20 mouse cellular contexts compared by ENCODE assay signal in the genomic region with DNA sequence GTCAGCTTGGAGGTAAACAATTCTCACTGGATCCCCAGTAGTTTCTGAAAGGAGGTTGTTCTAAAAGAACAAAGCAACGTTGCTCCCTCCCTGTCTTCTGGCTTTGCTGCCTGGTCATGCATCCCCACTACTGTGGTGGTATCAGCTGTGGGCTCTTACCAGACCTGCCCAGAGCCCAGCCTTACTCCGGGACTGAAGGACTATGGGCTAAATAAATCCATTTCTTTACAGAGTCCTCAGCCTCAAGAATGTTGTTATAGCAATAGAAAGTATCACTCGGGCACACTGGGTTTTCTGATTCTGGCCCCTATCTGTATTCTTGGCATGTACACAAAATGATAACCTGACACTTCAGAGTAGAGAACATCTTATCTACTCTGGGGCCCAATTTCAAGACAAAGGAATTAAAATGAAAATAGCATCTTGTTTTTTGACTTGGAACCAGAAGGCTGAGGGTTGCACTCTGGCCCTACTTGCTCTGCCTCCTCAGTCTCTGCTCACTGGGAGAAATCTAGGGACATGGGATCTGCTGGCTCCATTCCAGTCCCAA. TPM values are rescaled to one million over a fixed set of nuclear protein-coding genes. Genes with fewer than 3 reads are reported as not detected.
DNase-seq lines count a peak whose midpoint lies in the region; ATAC-seq and TF ChIP-seq lines count a peak whose summit lies in the region.
"Had no signal": no experiment of that assay in that cellular context is flagged by ENCODE, and none has a peak within 500 bp of the region (broad histone marks: within the 10 kb centered on the region; RNA-seq: fewer than 3 reads in every experiment).

No protein-coding gene starts in this region.

- TF ChIP-seq POLR2A in heart, adult 2 months (IDR thresholded peaks at IDR 0.05; ENCODE audit: insufficient read depth, low read depth, low read length): no peak

- H3K4me2 ChIP-seq in liver, embryonic 16.5 days (ENCODE audit: low read depth, low read length): peak overlapping the region; percentile 46
- H3K4me2 ChIP-seq: forebrain, embryonic 15.5 days; hindbrain, embryonic 15.5 days; limb, embryonic 13.5 days; midbrain, embryonic 13.5 days had no signal

- H3K36me3 ChIP-seq in heart, adult 2 months (ENCODE audit: control insufficient read depth, insufficient read depth, low read length): peaks cover 5% of the 10 kb centered on the region
- H3K36me3 ChIP-seq in liver, embryonic 16.5 days (ENCODE audit: control insufficient read depth, insufficient read depth): no peaks in the 10 kb centered on the region; the same call in 1 of the 2 replicates
- H3K36me3 ChIP-seq: hindbrain, embryonic 15.5 days had no signal

- no peaks in the 10 kb centered on the region for H3K9me3 ChIP-seq in liver, embryonic 16.5 days (replicated peaks; ENCODE audit: control insufficient read depth, low read length)
- H3K9me3 ChIP-seq: forebrain, embryonic 15.5 days; hindbrain, embryonic 15.5 days; limb, embryonic 13.5 days; midbrain, embryonic 13.5 days had no signal

- H3K4me3 ChIP-seq in heart, adult 2 months: no peak overlapping the region
- no peak overlapping the region for H3K4me3 ChIP-seq in layer of hippocampus, adult 2 months
- H3K4me3 ChIP-seq in liver, embryonic 16.5 days (ENCODE audit: low read depth, low read length): no peak overlapping the region
- H3K4me3 ChIP-seq: forebrain, embryonic 15.5 days; hindbrain, embryonic 15.5 days; limb, embryonic 13.5 days; midbrain, embryonic 13.5 days had no signal

- WGBS in heart, adult 2 months: 30% methylated on average over 3 of the region's 3 CpGs
- WGBS in liver, embryonic 16.5 days (ENCODE audit: insufficient replicate concordance): 19% methylated on average over 3 of the region's 3 CpGs

- no peak for TF ChIP-seq EP300 in heart, adult 2 months (IDR thresholded peaks at IDR 0.05; ENCODE audit: insufficient read depth, low read depth, low read length)

- H3K4me1 ChIP-seq in heart, adult 2 months (ENCODE audit: control insufficient read depth, insufficient read depth, low read length): peaks cover 5% of the 10 kb centered on the region
- peaks cover 27% of the 10 kb centered on the region for H3K4me1 ChIP-seq in liver, embryonic 16.5 days (ENCODE audit: control insufficient read depth, low read depth, low read length)

- no peak overlapping the region for H3K9ac ChIP-seq in heart, adult 2 months (ENCODE audit: low read depth, low read length)
- H3K9ac ChIP-seq in liver, embryonic 16.5 days (ENCODE audit: low read depth, low read length): 0 out of 2 replicates have a peak overlapping the region, but pooled peaks have one; percentile 18
- H3K9ac ChIP-seq: forebrain, embryonic 15.5 days; hindbrain, embryonic 15.5 days; limb, embryonic 13.5 days; midbrain, embryonic 13.5 days had no signal

- intact Hi-C loops in heart, adult 2 months (cut with DNase I): no loop called here

- no peak overlapping the region for H3K27ac ChIP-seq in heart, adult 2 months
- peak overlapping the region; percentile 89 for H3K27ac ChIP-seq in layer of hippocampus, adult 2 months
- H3K27ac ChIP-seq in liver, embryonic 16.5 days (ENCODE audit: low read length): peak overlapping the region; percentile 66
- H3K27ac ChIP-seq: forebrain, embryonic 15.5 days; hindbrain, embryonic 15.5 days; kidney, postnatal 0 days; limb, embryonic 13.5 days; midbrain, embryonic 13.5 days had no signal

- TF ChIP-seq CTCF in heart, adult 2 months (IDR thresholded peaks at IDR 0.05): no peak
- no peak for TF ChIP-seq CTCF in layer of hippocampus, adult 2 months (conservative IDR thresholded peaks at IDR 0.05)

- peak; percentile 75 for ATAC-seq in liver, embryonic 16.5 days (ENCODE audit: low read depth)
- ATAC-seq: forebrain, embryonic 15.5 days; intestine, embryonic 16.5 days; midbrain, embryonic 13.5 days had no signal

- no peaks in the 10 kb centered on the region for H3K27me3 ChIP-seq in heart, adult 2 months (ENCODE audit: control insufficient read depth, insufficient read depth, low read length)
- no peaks in the 10 kb centered on the region for H3K27me3 ChIP-seq in liver, embryonic 16.5 days (ENCODE audit: control insufficient read depth, insufficient read depth, low read depth, low read length)
- H3K27me3 ChIP-seq: CH12.LX; forebrain, embryonic 15.5 days; hindbrain, embryonic 15.5 days; limb, embryonic 13.5 days; midbrain, embryonic 13.5 days had no signal

- H3K79me2 ChIP-seq in heart, adult 2 months (replicated peaks; ENCODE audit: control insufficient read depth, insufficient read depth, low read length): no peaks in the 10 kb centered on the region; the same call in 1 of the 2 replicates

- peak; percentile 85 for DNase-seq in heart, adult 11 months
- DNase-seq in heart, adult 2 months: no peak
- DNase-seq in layer of hippocampus, adult 2 months (ENCODE audit: low spot score in 2 of 2): no peak
- DNase-seq in layer of hippocampus, adult 8-10 months (ENCODE audit: low spot score in 2 of 2): no peak
- peak; percentile 62 for DNase-seq in c-Kit-positive CD71-positive TER-119-negative erythroid progenitor cells, embryonic 14.5 days (ENCODE audit: low read depth)
- DNase-seq in ovary, postnatal 10 days (ENCODE audit: low spot score): no peak
- no peak for DNase-seq in kidney, adult 9 months
- DNase-seq: adrenal gland, adult 2 months; cerebellum, postnatal 10 days; layer of hippocampus, adult 9-11 months; lung, postnatal 14 days; thymus, postnatal 4 days had no signal

RNA-seq across cellular contexts. Expression of gene Zeb2, which starts 39.2 kb away (rescaled TPM):
- 10 to 100 TPM; 46.7 to 50.0 TPM for total RNA-seq in heart, adult 2 months (2021)
- 16.5 and 34.3 TPM in 2 replicates for polyA plus RNA-seq in heart, adult 2 months (2012; rRNA removed)
- 100 to 1,000 TPM; 430 to 443 TPM for total RNA-seq in layer of hippocampus, adult 2 months (2021)
- total RNA-seq in layer of hippocampus, adult 8-10 months (2022): 100 to 1,000 TPM; 346 to 374 (median 360) TPM
- 12.1 and 12.5 TPM in 2 replicates for polyA plus RNA-seq in liver, embryonic 16.5 days (2015; fragmentation: Nextera tagmentation; extraction: Ambion mirVana)

Comparison
In these comparisons a context has a peak if more than half of its experiments do, and no peak if none do; other contexts are left out.
1. DNase-seq: peak in heart, adult 11 months (single experiment) and c-Kit-positive CD71-positive TER-119-negative erythroid progenitor cells, embryonic 14.5 days (single experiment); none in heart, adult 2 months (0 of 2), layer of hippocampus, adult 2 months (0 of 2), layer of hippocampus, adult 8-10 months (0 of 2), ovary, postnatal 10 days (single experiment) and kidney, adult 9 months (single experiment).
2. RNA of gene Zeb2, which starts 39.2 kb away (total RNA-seq): 430 to 443 TPM in layer of hippocampus, adult 2 months and 346 to 374 TPM in layer of hippocampus, adult 8-10 months; 46.7 to 50.0 TPM in heart, adult 2 months; every median in the first group is over 4 times any median in the second.